Mouse (Mus musculus): ENCODE data around the gene Snupn.
"Not testable (repeated sequence)": the region's sequence is repeated elsewhere in the genome, so short reads cannot be mapped to it uniquely, and the experiment has no call there.

Gene Snupn

GRCm38 (mm10) chr9:56929496-56929895, 21.2 kb upstream of the Snupn start:
- DNase-seq (ENCODE audit: low read depth, low spot score), result no peak

DNA sequence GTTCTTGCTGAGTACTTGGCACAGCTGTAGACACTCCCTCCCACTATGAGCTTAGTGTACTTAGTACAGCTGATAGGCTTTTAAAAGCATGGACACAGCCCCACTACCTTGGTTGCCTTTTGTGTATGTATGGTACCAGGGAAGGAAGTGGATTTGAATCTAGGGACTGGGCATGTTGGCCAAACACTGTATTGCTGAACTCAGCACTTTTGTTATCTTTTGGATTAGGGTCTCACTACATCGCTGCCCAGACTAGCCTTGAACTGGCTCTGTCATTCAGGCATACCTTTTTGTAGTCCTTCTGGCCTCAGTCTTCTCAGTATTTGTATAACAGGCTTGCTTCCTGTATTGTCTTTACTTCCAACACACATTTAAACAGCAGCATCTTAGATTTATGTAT, 20.1 kb upstream of the Snupn start:
- no peak for DNase-seq (ENCODE audit: low read depth, low spot score)

DNA sequence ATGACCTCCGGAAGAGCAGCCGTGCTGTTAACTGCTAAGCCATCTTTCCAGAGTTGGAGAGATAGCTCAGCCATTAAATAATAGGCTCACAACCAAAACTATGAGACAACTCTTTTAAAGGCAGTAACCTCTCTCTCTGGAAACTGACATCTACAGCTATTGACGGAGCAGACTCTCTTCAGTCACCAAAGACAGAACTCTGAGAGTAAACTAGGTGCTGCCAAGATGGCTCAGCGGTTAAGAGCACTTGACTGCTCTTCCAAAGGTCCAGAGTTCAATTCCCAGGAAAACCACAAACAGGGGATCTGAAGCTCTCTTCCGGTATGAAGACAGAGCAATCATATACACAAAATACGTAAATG, 13.8 kb upstream of the Snupn start:
- DNase-seq (ENCODE audit: low read depth, low spot score), result no peak

- peak; percentile 93 for DNase-seq (ENCODE audit: low read depth, low spot score)
Observed at GRCm38 (mm10) chr9:56937223-56938160, 13.2 kb upstream of the Snupn start, which contains the start of gene Imp3. Imp3 (plus strand) TSS chr9:56937475.

GRCm38 (mm10) chr9:56938374-56938773, 12.3 kb upstream of the Snupn start:
- DNase-seq (ENCODE audit: low read depth, low spot score), result peak; percentile 46

DNA sequence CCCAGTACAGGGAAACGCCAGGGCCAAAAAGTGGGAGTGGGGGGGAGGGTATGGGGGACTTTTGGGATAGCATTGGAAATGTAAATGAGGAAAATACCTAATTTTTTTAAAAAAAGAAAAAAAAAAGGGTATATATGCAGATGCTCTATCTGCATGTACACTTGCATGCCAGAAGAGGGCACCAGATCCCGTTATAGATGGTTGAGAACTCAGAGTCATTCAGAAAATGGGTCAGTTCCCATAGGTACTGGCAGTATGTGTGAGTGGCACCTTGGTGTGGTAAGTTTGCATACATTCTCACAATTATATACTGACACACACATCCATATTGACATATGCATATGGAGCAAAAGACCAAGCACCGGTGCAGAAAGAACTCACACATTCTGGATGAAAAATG, 3.2 kb upstream of the Snupn start:
- not testable (repeated sequence) for DNase-seq (ENCODE audit: low read depth, low spot score)

GRCm38 (mm10) chr9:56948699-56949098, 2.0 kb upstream of the Snupn start:
- DNase-seq (ENCODE audit: low read depth, low spot score), result not testable (repeated sequence)

GRCm38 (mm10) chr9:56949767-56950166, 911 bp upstream of the Snupn start:
- no peak for DNase-seq (ENCODE audit: low read depth, low spot score)

GRCm38 (mm10) chr9:56953562-56953961, 2.9 kb downstream of the Snupn start:
- no peak for DNase-seq (ENCODE audit: low read depth, low spot score)

DNA sequence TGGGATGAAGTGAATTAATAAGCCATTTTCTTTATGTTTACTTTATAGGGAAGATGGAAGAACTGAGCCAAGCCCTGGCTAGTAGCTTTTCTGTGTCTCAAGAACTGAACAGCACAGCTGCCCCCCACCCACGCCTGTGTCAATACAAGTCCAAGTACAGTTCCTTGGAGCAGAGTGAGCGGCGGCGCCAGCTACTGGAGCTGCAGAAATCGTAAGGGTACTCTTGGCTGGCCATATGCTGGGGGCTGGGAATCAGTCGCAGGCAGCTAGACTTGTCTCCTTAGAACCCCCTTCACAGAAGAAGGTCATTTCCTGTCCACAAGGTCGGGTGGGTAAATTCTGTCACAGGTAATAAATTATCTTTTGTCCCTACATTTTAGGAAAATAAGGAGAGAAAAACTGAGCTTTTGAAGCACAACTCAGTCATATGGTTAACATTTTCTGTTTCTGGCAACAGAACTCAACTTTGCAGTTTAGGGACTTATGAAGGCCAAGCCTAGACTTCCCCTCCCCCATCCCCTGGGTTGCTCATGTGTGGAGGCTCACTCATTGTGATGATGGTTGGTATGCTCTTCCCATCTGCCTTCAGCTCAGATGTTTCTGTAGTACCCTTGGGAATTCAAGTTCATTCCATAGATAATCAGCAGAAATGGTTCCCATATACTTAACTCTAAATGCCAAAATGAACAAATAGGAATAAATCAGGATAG, 6.4 kb downstream of the Snupn start:
- DNase-seq (ENCODE audit: low read depth, low spot score), result no peak

- no peak for DNase-seq (ENCODE audit: low read depth, low spot score)
Observed at GRCm38 (mm10) chr9:56958689-56959088, 8.0 kb downstream of the Snupn start.

- DNase-seq (ENCODE audit: low read depth, low spot score), result no peak
Observed at GRCm38 (mm10) chr9:56961591-56961990, 10.9 kb downstream of the Snupn start.

DNA sequence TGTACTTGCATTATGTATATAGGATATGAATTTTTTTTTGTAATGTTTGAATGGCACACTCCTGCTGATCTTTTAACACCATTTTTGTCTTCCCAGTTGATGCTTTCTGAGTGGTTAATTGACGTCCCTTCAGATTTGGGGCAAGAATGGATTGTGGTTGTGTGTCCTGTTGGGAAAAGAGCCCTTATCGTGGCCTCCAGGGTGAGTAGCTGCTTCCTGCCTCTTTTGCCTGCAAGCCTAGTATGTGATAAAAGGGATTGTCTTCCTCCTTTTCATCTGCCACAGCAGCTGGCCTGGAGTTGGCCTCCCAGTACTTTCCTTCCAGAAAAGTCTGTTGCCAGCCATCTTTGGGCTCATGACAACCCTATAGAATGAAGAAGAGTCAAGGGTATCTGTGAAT, 19.5 kb downstream of the Snupn start:
- no peak for DNase-seq (ENCODE audit: low read depth, low spot score)

GRCm38 (mm10) chr9:56973960-56974524, 23.4 kb downstream of the Snupn start:
- no peak for DNase-seq (ENCODE audit: low read depth, low spot score)

- no peak for DNase-seq (ENCODE audit: low read depth, low spot score)
Observed at GRCm38 (mm10) chr9:56975199-56975598, 24.5 kb downstream of the Snupn start.

DNA sequence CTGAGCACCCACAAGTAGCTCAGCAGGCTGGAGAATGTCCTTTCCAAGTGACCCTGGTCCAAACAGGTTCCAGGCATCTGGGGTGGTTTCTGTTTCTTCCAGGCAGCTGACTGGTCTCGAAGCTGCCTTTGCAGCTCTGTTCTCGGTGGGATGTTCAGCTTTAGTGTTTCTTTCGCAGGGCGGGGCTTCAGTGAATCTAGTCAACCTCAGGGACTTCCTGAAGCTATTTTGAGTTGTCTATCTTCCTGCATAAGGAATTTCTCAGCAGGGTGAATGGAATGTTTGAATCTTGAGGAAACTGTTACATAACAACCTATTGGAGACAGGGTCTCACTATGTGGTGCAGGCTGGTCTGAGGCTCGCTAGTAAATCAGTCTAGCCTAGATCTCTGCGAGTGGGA, 29.5 kb downstream of the Snupn start:
- DNase-seq (ENCODE audit: low read depth, low spot score), result no peak

GRCm38 (mm10) chr9:56981502-56981901, 30.8 kb downstream of the Snupn start:
- DNase-seq (ENCODE audit: low read depth, low spot score), result no peak

- peak; percentile 53 for DNase-seq (ENCODE audit: low read depth, low spot score)
Observed at GRCm38 (mm10) chr9:56994286-56995197, 43.9 kb downstream of the Snupn start, which contains the start of gene Ptpn9. Ptpn9 (plus strand) TSS chr9:56994923.

DNA sequence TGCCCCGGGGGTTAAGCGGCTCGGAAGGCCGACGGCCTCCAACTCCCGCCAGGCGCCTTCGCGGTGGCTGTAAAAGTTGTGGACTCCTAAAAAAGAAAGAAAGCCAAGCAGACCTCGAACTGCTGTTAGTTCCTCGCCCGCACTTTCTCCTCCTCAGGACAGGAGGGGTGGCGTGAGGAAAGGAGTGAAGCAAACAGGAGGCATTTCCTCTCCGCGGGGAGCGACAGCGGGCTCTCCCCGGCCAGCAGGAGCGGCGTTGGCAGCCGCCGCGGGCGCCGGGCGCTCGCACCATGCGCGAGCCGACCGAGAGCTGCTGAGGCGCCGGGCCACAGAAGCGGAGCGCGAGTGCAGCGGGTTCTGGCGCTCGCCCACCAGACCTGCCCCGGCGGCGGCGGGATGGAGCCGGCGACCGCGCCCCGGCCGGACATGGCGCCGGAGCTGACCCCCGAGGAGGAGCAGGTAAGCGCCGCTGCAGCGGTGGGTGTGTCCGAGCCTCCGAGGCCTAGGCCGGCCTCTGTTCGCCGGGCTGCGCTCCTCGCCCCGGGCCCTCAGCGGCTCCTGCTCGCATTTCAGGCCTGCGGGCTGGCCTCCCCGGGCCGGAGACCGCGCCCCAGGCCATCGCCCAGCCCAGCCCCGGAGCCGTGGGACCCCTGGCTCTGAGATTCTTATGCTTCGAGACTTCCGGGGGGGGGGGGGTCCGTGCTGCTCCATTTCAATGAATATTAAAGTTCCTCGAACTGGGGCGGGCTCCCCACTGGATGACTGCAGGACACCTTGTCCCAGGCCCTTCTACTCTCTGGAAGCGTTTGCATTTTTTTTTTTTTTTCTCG, 44.7 kb downstream of the Snupn start:
- peak; percentile 10 for DNase-seq (ENCODE audit: low read depth, low spot score)

GRCm38 (mm10) chr9:56996028-56996346, 45.3 kb downstream of the Snupn start:
- DNase-seq (ENCODE audit: low read depth, low spot score), result no peak

DNA sequence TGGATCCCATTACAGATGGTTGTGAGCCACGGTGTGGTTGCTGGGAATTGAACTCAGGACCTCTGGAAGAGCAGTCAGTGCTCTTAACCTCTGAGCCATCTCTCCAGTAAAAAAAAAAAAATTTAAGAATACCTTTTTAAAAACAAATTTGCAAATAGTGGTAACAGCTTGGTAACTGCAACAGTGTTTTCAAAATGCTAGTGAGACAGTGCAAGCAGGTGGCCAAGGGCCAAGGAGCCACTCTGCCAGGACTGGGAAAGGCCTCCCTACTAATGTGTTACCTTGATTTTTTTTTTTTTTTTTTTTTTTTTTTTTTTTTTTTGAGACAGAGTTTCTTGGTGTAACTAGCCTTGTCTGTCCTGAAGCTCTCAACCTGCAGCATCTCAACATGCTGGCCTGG, 46.5 kb downstream of the Snupn start:
- DNase-seq (ENCODE audit: low read depth, low spot score), result not testable (repeated sequence)
